Mouse (Mus musculus) G1E-ER4 (cell line): ENCODE data around the gene Wdr83. TPM values are rescaled to one million over a fixed set of nuclear protein-coding genes. Genes with fewer than 3 reads are reported as not detected.

Source experiments
- GATA1 ChIP-seq: IDR thresholded peaks from one replicate; pipeline ENCODE4 v1.8.0; 2012; ENCODE audit warnings: low read length, inconsistent platforms
- polyA plus RNA-seq: library from polyadenylated mRNA; stranded (reverse); fragments of >175 nt; gene quantifications from 2 replicates; pipeline ENCODE4 v1.2.3, GENCODE M21; 2012

Gene Wdr83
- polyA plus RNA-seq, 1 experiment, result 18.1 TPM

DNA sequence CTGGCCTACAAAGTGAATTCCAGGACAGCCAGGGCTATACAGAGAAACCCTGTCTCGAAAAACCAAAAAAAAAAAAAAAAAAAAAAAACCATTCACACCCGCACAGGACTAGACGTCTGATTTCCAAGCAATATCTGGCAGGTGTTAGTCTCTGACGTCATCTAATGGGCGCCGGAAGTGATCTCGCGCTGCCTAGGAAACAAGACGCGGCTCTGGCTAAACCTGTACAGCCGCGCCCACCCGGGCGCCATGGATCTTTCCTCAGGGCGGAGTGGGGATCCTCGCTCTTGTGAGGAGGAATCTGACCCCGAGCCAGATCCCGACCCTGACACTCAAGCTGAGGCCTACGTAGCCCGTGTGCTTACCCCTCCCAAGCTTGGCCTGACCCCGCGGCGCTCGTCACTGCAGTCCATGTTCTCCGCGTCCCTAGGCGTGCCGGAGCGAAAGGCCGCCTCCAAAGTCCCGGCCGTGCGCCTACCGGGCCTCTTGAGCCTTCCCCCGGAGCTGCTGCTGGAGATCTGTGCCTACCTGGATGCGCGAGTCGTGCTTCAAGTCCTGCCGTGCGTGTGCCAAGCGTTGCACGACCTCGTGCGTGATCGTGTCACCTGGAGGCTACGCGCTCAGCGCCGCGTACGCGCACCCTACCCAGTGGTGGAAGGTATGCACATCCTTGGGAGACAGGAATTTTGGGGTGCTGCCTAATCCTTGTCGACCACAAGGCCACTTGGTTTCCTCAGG lies 21.1 kb downstream of the Wdr83 start, which contains the start of gene Fbxw9:
Fbxw9 (plus strand) TSS at position 177 of the 738 bp plus-strand sequence.
- TF ChIP-seq GATA1, result no peak

DNA sequence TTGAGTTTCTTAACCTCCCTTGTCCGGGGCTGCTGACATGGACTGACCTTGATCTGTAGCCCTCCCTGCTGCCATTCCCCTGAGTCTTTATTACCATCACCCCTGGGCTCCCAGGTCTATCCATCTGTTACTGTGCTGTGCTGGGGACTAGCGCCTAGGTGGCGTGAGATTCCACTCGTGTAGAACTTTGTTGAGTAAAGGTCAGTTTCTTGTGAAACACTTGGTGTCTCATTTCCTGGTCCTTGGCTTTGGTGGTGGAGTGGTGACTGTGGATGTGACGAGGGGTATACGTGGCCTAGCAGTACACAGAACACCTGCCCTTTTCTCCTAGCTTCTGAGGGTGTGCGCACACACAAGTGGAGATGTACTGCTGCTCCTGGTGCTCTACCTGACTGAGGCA lies 23.7 kb downstream of the Wdr83 start:
- TF ChIP-seq GATA1, result no peak

DNA sequence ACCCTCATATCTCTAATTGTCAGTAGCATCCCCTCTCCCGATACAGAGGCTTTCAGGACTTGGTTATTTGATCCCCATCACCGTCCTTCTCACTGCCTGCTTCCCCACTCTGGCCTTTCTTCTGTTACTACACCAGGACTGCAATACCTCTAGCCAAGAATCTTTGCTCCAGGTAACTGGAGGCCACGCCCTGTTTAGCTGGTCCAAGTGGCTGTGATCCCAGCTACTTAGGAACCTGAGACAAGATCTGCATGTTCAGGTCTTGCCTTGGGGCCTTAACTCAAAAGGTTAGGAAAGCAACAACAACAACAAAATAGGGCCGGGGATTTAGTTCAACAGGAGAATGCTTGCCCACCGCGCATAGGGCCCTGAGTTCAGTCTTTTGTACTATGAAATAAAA lies 37.5 kb downstream of the Wdr83 start:
- no peak for TF ChIP-seq GATA1

DNA sequence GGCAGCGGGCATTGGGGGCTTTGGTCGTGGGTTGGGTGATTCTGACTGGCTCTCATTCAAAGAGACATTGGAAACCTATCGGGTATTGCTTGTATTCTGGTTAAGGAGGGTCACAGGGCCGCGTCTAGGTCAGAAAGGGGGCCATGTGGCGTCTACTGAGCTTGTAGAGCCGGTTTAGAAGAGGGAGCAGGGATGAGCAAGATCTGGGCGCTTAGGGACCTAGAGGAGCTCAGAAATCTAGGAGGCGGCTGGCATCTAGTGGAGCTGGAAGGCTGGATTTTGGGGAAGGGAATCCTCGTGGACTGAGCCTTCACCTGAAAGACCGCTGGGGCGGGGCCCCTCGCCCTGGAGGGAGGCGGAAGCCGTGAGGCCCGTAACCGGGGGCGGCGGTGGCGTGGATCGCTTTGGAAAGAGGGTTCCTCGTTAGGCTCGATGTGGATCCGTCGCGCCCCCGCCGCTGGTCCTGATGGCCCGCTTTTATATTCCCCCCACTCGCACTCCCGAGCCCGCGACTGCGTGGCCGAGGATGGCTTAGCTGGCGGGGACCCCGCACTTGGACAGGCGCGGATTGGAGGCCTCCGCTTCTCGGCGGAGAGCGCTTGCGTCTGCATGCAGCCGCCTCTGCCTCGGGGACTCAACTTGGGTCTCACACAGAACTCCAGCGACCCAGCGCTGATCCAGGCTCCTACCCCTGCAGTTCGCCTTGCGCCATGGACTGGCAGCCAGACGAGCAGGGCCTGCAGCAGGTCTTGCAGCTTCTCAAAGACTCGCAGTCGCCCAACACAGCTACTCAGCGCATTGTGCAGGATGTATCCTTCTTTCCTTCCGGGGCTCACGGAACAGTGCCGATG lies 43.2 kb downstream of the Wdr83 start:
- TF ChIP-seq GATA1, result no peak

DNA sequence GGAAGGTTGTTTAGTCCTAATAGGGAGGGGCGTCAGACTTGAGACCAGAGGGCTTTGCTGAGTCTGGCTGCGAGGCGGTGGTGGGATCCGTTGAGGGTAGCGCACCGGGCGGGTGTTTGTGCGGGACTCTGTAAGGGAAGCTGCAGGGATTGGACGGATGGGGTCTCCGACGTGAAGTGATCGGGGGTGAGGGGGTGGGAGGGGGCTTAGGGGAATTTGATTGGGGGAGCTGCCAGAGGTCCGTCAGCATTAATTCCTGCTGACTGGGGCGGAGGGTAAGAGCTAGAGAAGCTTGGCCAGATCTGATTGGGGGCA lies 43.8 kb downstream of the Wdr83 start:
- TF ChIP-seq GATA1, result no peak

DNA sequence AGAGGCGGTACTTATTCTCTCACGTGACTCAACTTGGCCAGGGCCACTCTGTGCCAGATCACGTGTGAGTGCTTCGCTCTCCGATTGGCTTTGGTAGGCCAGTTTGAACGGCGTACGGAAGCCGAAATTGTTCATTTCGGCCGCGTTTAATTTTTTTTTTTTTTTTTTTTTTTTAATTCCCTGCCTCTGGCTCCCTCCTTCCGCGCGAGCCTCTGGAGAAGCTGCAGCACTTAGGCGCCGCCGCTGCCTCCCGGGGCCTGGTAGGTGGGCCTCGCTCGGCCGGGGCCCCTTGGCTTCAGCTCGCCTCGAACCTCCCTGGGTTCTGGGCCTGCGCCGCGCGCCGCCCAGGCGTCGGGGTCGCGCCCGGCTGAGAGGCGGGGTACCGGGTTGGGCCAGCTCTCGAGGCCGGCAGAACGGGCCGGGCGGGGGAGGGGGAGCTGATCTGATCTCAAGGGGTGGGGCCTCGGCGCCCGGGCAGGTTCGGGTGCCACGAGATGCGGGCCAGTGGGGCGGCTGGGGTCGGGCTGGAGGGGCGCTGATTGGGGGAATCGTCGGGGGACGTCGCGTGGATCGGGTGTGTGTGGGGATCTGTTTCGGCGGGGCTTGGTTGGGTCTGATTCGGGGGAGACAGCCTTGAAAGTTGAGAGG lies 44.3 kb downstream of the Wdr83 start, which contains the start of gene Tnpo2:
Tnpo2 (plus strand) TSS at position 198 of the 648 bp plus-strand sequence.
- TF ChIP-seq GATA1, result no peak

DNA sequence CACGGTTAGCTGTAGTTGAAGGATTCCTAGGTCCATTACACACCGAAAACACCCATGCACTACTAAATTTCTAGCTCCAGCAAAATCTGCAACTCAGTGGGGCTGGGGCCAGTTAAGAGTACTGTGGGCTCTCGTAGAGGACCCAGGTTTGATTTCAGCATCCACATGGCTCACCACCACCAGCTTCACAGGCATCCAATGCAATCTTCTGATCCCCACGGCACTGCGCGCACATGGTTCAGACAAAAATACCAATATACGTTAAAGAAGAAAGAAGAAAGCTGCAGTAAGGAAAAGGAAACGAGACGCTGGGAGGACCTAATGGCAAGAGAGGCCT lies 44.8 kb downstream of the Wdr83 start:
- TF ChIP-seq GATA1, result no peak

DNA sequence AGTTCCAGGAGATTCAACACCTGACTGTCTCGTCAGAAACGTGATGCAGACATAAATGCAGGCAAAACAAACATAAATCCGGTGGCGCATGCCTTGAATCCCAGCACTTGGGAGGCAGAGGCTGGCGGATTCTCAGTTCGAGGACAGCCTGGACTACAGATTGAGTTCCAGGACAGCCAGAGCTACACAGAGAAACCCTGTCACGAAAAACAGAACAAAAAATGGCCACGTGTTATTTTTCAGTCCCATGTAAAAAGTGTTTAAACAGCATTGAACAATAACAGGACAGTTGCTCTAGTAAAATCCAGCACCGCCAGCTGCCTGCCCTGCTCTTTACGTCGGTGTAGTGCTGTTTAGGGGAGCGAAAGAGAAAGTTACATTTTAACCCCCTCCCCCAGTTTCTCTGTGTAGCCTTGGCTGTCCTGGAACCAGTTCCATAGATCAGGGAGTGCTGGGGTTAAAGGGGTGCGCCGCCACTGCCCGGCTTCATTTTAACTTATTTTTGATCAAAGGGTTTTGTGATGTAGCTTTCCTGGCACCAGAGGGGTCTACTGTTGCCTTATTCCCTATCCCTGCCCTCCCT lies 45.3 kb downstream of the Wdr83 start:
- no peak for TF ChIP-seq GATA1

DNA sequence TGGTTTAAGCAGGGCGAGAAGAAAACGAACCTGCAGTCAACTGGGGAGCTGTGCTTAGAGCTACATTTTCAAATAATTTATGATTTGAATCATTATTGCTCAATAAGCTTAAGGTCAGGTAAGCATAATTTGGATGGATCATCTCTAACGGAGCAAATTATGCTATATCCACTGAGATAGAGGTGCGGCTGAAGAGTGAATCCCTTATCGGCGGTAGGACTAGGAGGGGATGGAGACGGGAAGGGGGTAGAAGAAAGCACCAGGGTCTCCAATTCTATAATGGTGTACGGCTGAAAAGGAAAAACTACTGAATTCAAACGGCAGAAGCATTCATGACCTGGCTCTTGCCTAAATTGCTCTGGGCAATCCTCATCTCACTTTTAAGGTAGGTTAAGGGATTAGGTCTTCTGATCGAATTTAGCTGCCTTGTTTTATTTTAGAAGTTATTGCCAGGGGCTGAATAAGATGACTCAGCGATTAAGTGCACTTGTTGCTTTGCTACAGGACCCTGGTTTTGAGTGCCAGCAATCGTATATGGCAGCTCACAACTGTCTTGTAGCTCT lies 45.9 kb downstream of the Wdr83 start:
- no peak for TF ChIP-seq GATA1

DNA sequence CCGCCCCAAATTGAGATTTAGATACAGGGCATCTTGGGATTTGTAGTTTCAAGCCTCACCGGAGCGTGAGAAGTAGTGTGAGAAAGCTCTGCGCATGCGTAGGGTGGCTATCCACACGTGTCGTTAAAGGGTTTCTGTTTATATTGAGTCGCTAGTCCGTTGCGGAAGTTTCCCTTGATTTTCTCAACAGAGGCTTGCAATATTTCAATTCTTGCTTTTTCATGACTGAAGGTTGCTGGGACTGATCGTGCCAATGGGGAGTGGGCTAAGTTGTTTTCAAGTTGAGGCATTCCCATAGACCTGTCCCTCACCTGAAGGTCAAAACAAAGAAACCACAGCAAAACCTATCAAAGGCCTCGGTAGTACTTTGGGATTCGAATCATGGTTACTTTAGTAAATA lies 46.3 kb downstream of the Wdr83 start:
- no peak for TF ChIP-seq GATA1

DNA sequence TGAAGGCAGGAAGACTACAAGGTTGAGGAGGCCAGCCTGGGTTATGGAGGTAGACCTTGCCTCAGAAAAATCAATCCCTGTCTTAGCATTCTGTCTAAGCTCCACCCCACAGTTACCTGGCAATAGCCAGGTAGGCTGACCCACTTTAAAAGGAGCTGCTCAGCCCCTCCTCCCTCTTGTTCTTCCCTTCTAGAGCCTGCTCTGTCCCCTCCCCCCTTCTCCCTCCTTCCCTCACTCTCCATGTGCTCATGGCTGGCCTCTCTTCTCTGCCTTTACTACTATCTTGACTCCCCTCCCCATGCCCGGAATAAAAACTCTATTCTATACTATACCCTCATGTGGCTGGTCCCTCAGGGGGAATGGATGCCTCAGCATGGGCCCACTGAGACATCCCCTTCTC lies 47.2 kb downstream of the Wdr83 start:
- TF ChIP-seq GATA1, result no peak

DNA sequence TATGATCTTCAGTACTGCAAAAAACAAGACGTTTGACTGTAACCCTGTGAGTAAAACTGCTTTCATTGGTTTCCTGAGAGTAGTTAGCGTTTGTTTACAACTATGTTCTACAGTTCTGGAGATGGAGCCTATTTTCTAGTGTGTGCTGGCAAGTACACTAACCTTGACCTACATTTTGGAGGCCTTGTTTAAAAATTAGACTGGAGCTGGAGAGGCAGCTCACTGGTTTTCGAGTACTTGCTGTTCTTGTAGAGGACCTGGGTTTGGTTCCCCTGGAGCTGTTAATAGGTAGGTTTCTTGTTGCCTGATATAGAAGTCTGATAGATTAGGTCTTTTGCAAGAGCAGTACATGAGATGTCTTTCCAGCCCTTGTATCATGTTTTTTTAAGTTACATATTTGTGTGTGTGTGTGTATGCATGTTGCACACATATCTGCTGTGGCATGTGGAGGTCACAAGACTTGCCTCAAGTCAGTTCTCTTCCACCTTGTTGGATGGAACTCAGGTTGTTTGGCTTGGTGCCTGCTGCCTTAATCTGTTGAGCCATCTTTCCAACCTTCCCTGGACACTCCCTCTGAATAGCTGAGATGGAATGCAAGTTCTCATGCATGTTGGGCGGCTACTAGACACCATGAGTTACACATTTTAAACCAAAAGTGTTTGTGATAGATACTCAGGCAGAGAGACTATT lies 48.3 kb downstream of the Wdr83 start:
- no peak for TF ChIP-seq GATA1

DNA sequence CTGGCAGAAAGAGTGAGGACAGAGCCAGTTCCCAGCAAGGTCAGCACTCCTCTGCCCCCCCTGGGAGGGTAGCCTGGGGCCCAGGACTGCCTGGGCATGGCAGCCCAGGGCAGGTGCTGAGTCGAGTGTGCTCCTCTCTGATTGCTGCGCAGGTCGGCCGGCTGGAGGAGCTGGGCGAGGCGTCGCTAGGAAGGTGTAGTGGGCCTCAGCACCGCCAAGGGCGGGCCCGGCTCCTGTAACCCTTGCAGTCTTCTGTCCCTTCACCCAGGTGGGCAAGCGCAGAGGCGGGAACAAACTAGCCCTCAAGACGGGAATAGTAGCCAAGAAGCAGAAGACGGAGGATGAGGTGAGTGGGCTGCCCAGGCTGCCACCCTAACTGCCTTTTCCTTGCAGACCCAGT lies 51.8 kb downstream of the Wdr83 start:
- no peak for TF ChIP-seq GATA1

DNA sequence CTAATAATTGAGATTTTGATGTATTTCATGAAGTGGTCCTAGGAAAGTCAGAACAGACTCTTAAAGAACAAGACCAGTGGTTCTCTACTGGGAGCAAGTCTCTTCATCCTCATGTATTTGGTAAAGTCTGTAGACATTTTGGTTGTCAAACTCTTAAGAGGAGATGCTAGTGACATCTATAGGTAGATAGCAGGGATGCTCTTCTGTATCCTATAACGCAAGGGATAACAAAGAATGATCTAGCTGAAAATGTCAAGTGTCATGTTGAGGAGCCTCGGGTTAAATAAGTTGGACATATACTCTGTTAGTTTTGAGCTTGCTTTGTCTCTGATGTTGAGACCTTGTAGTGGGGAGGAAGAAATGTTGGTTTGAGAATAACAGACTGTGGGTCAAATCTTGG lies 53.2 kb downstream of the Wdr83 start:
- no peak for TF ChIP-seq GATA1

DNA sequence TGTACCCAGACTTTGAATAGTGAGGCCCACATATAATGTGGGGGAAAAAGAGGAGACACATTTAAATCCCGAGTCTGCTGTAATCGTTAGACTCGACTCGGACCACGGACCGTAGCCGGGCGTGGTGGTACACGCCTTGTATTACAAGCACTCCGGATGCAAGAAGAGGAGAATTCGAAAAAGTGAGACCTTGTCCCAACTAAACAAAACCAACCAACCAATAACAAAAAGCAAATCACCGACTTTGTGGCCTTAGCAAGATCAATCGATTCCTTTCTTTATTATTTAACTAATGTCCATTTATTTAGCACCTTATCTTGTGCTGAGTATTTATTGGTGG lies 53.6 kb downstream of the Wdr83 start:
- no peak for TF ChIP-seq GATA1
